Mouse (Mus musculus) kidney, adult 2 months (tissue): Measurements from ENCODE around the gene Tspan18.

Experiments
- CTCF ChIP-seq: fragments of 200-500 bp; conservative IDR thresholded peaks from 2 replicates; pipeline ENCODE4 v1.5.1; 2011; ENCODE audit warnings: low read depth, mild to moderate bottlenecking, control low read depth, low read length, moderate library complexity, mixed read lengths; ENCODE audit not compliant: insufficient read depth, insufficient read length
- POLR2A ChIP-seq: fragments of 200-500 bp; IDR thresholded peaks from one replicate; pipeline ENCODE4 v1.6.1; 2011; ENCODE audit warnings: low read depth, low read length, control low read depth

DNA sequence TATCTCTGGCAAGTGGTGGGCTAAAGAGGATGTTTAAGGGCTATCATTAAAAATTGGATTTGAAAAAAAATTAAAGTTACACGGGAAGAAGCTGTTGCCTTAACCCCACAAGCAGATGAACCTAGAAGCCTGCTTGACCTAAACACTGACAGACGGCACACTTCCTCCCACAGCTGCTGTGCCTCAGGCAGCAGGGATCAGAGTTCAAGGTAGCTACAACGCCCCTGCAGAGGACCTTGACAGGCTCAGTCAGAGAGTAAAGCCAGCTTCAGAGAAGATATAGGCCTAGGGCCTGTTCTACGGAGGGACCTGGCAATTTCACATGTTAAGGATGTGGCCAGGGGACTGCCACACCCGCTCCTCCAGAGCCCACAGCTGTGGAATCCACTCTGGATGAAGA, 161.8 kb downstream of the Tspan18 start:
- TF ChIP-seq CTCF (no peak), POLR2A (no peak)
